Comparison of ENCODE assay signal across 32 mouse cellular contexts in genomic region chr8:105697196-105697780, GRCm38 (mm10). TPM values are rescaled to one million over a fixed set of nuclear protein-coding genes. Genes with fewer than 3 reads are reported as not detected.
"Had no signal": no experiment of that assay in that cellular context is flagged by ENCODE, and none has a peak within 500 bp of the region (broad histone marks: within the 10 kb centered on the region; RNA-seq: fewer than 3 reads in every experiment).

No protein-coding gene starts in this region.

- H3K9ac ChIP-seq: heart, embryonic 12.5 days; hindbrain, embryonic 12.5 days; hindbrain, embryonic 14.5 days; intestine, embryonic 15.5 days; limb, embryonic 12.5 days had no signal

- DNase-seq: gastrocnemius, adult 2 months; gastrocnemius, postnatal 10 days; gastrocnemius, postnatal 25 days; heart, postnatal 10 days; heart, postnatal 4 days; kidney, adult 18-20 months; kidney, adult 8-10 months; kidney, postnatal 4 days; liver had no signal

- H3K4me3 ChIP-seq: gastrocnemius, adult 2 months; heart, embryonic 10.5 days; heart, embryonic 12.5 days; hindbrain, embryonic 10.5 days; hindbrain, embryonic 12.5 days; intestine, embryonic 15.5 days; layer of hippocampus, adult 2 months; left cerebral cortex, adult 2 months; limb, embryonic 10.5 days; limb, embryonic 12.5 days had no signal

- H3K27me3 ChIP-seq: hindbrain, embryonic 12.5 days had no signal

- H3K27ac ChIP-seq: gastrocnemius, adult 2 months; heart, embryonic 10.5 days; hindbrain, embryonic 10.5 days; hindbrain, embryonic 12.5 days; hindbrain, embryonic 14.5 days; intestine, embryonic 15.5 days; layer of hippocampus, adult 2 months; left cerebral cortex, adult 2 months; limb, embryonic 10.5 days; limb, embryonic 12.5 days had no signal

RNA-seq across cellular contexts. Expression of gene 4933405L10Rik, which starts 10.2 kb away (rescaled TPM):
- total RNA-seq: gastrocnemius, adult 2 months; gastrocnemius, postnatal 10 days; gastrocnemius, postnatal 25 days; gastrocnemius, postnatal 4 days; granulocyte monocyte progenitor cell, adult 5-6 weeks; heart, adult 8-10 months; heart, postnatal 10 days; heart, postnatal 25 days; heart, postnatal 4 days; layer of hippocampus, postnatal 10 days; layer of hippocampus, postnatal 25 days; left cerebral cortex, postnatal 36 days had no signal
- polyA plus RNA-seq: heart, embryonic 10.5 days; heart, embryonic 12.5 days; heart, embryonic 14.5 days; heart, embryonic 16.5 days; inflammation-experienced regulatory T-cells, adult 6 months; intestine, postnatal 0 days; kidney, embryonic 14.5 days; kidney, embryonic 16.5 days; limb, embryonic 10.5 days had no signal
